Mouse (Mus musculus) intestine, embryonic 16.5 days (tissue): ENCODE results near the gene Sgo2a. TPM values are rescaled to one million over a fixed set of nuclear protein-coding genes. Genes with fewer than 3 reads are reported as not detected.
"Not testable (repeated sequence)": the region's sequence is repeated elsewhere in the genome, so short reads cannot be mapped to it uniquely, and the experiment has no call there.

ENCODE experiments used
- ATAC-seq: fragments of 200-750 bp; cut with Nextera tagmentation; 2 replicates; pipeline ENCODE4 v1.8.0; 2017; ENCODE audit warnings: moderate TSS enrichment, moderate library complexity
- H3K27ac ChIP-seq: fragments of 300-500 bp; sonication (generic); 2 replicates; pipeline ENCODE4 v1.5.1; 2014; ENCODE audit warnings: mild to moderate bottlenecking, low read length
- H3K27me3 ChIP-seq: fragments of 300-500 bp; sonication (generic); replicated peaks from 2 replicates; pipeline ENCODE4 v1.6.1; 2014; ENCODE audit warnings: low read length, control low read depth, mixed read lengths; ENCODE audit not compliant: control insufficient read depth, insufficient read depth
- H3K36me3 ChIP-seq: fragments of 300-500 bp; sonication (generic); 2 replicates; pipeline ENCODE4 v1.6.1; 2014; ENCODE audit warnings: low read length, control low read depth; ENCODE audit not compliant: control insufficient read depth, insufficient read depth
- H3K4me1 ChIP-seq: fragments of 300-500 bp; sonication (generic); 2 replicates; pipeline ENCODE4 v1.6.1; 2014; ENCODE audit warnings: low read length, control low read depth, mixed read lengths; ENCODE audit not compliant: control insufficient read depth, insufficient read depth
- H3K4me2 ChIP-seq: fragments of 300-500 bp; sonication (generic); 2 replicates; pipeline ENCODE4 v1.6.1; 2014; ENCODE audit warnings: low read depth, low read length, control low read depth
- H3K4me3 ChIP-seq: fragments of 300-500 bp; sonication (generic); 2 replicates; pipeline ENCODE4 v1.5.1; 2014; ENCODE audit warnings: mild to moderate bottlenecking, low read length
- H3K9ac ChIP-seq: fragments of 300-500 bp; sonication (generic); 2 replicates; pipeline ENCODE4 v1.6.1; 2014; ENCODE audit warnings: low read depth, low read length
- H3K9me3 ChIP-seq: fragments of 300-500 bp; sonication (generic); 2 replicates; pipeline ENCODE4 v1.6.1; 2016; ENCODE audit warnings: low read length, control low read depth; ENCODE audit not compliant: control insufficient read depth
- WGBS: fragments of 180-500 bp; shearing (Covaris S2); extraction: QIAGEN DNeasy Blood & Tissue Kit; methylation state at CpG from one replicate; pipeline ENCODE4 v1.1.7; 2014; 5-methylcytosine and 5-hydroxymethylcytosine counted together
- polyA plus RNA-seq: library from polyadenylated mRNA; unstranded; fragments of >200 nt; fragmentation: Nextera tagmentation; extraction: Ambion mirVana; gene quantifications from 2 replicates; pipeline ENCODE4 v1.2.1, GENCODE M21; 2015

The Sgo2a gene
- polyA plus RNA-seq, 1 experiment from 2014 or later, result 11.5 TPM

- Histone ChIP-seq H3K27me3 (no peaks in the 10 kb centered on the region), H3K4me3 (peak overlapping the region; percentile 84), H3K4me1 (no peaks in the 10 kb centered on the region; the same call in 1 of the 2 replicates), H3K9me3 (no peaks in the 10 kb centered on the region), H3K9ac (peak overlapping the region; percentile 92), H3K4me2 (peak overlapping the region; percentile 83), H3K36me3 (no peaks in the 10 kb centered on the region), H3K27ac (peak overlapping the region; percentile 73)
- WGBS, result under 1% methylated on average over 65 of the region's 65 CpGs
- peak; percentile 99 for ATAC-seq
These were observed 26.2 kb upstream of the Sgo2a start for GRCm38 (mm10) chr1:57969327-57970271.

- ATAC-seq, result no peak
- H3K9me3 ChIP-seq, result no peaks in the 10 kb centered on the region
- no peak overlapping the region for H3K4me3 ChIP-seq
- H3K27ac ChIP-seq, result no peak overlapping the region
- no peaks in the 10 kb centered on the region; the same call in 1 of the 2 replicates for H3K4me1 ChIP-seq
- H3K27me3 ChIP-seq, result no peaks in the 10 kb centered on the region
- no peak overlapping the region for H3K4me2 ChIP-seq
- no peak overlapping the region for H3K9ac ChIP-seq
- no peaks in the 10 kb centered on the region for H3K36me3 ChIP-seq
- WGBS, result 62% methylated on average over 2 of the region's 2 CpGs
These were observed 24.2 kb upstream of the Sgo2a start for GRCm38 (mm10) chr1:57971588-57971987.

- Histone ChIP-seq H3K4me1 (no peaks in the 10 kb centered on the region), H3K4me2 (no peak overlapping the region), H3K27me3 (no peaks in the 10 kb centered on the region), H3K27ac (no peak overlapping the region), H3K9ac (no peak overlapping the region), H3K4me3 (no peak overlapping the region), H3K36me3 (no peaks in the 10 kb centered on the region), H3K9me3 (no peaks in the 10 kb centered on the region)
- 89% methylated on average over 3 of the region's 3 CpGs for WGBS
- ATAC-seq, result no peak
These were observed 18.9 kb upstream of the Sgo2a start for GRCm38 (mm10) chr1:57976860-57977259.

- no peak overlapping the region for H3K4me2 ChIP-seq
- WGBS, result 66% methylated on average over 6 of the region's 6 CpGs
- H3K27ac ChIP-seq, result no peak overlapping the region
- no peak for ATAC-seq
- H3K9me3 ChIP-seq, result no peaks in the 10 kb centered on the region
- no peak overlapping the region for H3K4me3 ChIP-seq
- H3K36me3 ChIP-seq, result no peaks in the 10 kb centered on the region
- no peaks in the 10 kb centered on the region for H3K27me3 ChIP-seq
- H3K9ac ChIP-seq, result no peak overlapping the region
- H3K4me1 ChIP-seq, result no peaks in the 10 kb centered on the region
These were observed 6.6 kb upstream of the Sgo2a start for GRCm38 (mm10) chr1:57989052-57989600.

- ATAC-seq, result no peak
- Histone ChIP-seq H3K27me3 (no peaks in the 10 kb centered on the region), H3K4me1 (no peaks in the 10 kb centered on the region), H3K27ac (no peak overlapping the region), H3K4me2 (no peak overlapping the region), H3K4me3 (no peak overlapping the region), H3K36me3 (no peaks in the 10 kb centered on the region), H3K9me3 (no peaks in the 10 kb centered on the region), H3K9ac (no peak overlapping the region)
- 86% methylated on average over 2 of the region's 2 CpGs for WGBS
These were observed 4.5 kb upstream of the Sgo2a start for GRCm38 (mm10) chr1:57991277-57991676.

GRCm38 (mm10) chr1:57996133-57996615 is 403 bp downstream of the Sgo2a start:
- H3K9ac ChIP-seq, result peak overlapping the region; percentile 85
- peaks cover 15% of the 10 kb centered on the region for H3K4me1 ChIP-seq
- no peaks in the 10 kb centered on the region for H3K9me3 ChIP-seq
- 0% methylated on average over 29 of the region's 29 CpGs for WGBS
- peak overlapping the region; percentile 86 for H3K4me2 ChIP-seq
- peak overlapping the region; percentile 92 for H3K4me3 ChIP-seq
- H3K36me3 ChIP-seq, result no peaks in the 10 kb centered on the region
- no peaks in the 10 kb centered on the region for H3K27me3 ChIP-seq
- peak overlapping the region; percentile 79 for H3K27ac ChIP-seq
- ATAC-seq, result peak; percentile 83

- Histone ChIP-seq H3K4me1 (peaks cover 15% of the 10 kb centered on the region), H3K4me2 (no peak overlapping the region), H3K27me3 (no peaks in the 10 kb centered on the region), H3K36me3 (no peaks in the 10 kb centered on the region), H3K9me3 (no peaks in the 10 kb centered on the region), H3K4me3 (no peak overlapping the region), H3K9ac (no peak overlapping the region), H3K27ac (peak overlapping the region; percentile 48; the same call in 1 of the 2 replicates)
- WGBS, result 82% methylated on average over 3 of the region's 3 CpGs
- peak; percentile 39; the same call in 1 of the 2 replicates for ATAC-seq
These were observed 2.4 kb downstream of the Sgo2a start for GRCm38 (mm10) chr1:57998146-57998545.

- not testable (repeated sequence) for ATAC-seq, H3K4me2 ChIP-seq, H3K36me3 ChIP-seq, H3K27ac ChIP-seq, H3K4me1 ChIP-seq, H3K9ac ChIP-seq, H3K4me3 ChIP-seq, H3K27me3 ChIP-seq, H3K9me3 ChIP-seq
- 96% methylated on average over 7 of the region's 7 CpGs for WGBS
These were observed 10.6 kb downstream of the Sgo2a start for GRCm38 (mm10) chr1:58006388-58006787.

GRCm38 (mm10) chr1:58018856-58019255 is 23.1 kb downstream of the Sgo2a start, which contains the start of gene Kctd18:
Gene Kctd18 (minus strand): TSS chr1:58018956.
- no peaks in the 10 kb centered on the region for H3K4me1 ChIP-seq
- peaks cover 13% of the 10 kb centered on the region for H3K36me3 ChIP-seq
- no peak within 1 kb of the TSS for H3K9ac ChIP-seq
- no peak within 1 kb of the TSS for H3K4me3 ChIP-seq
- H3K27me3 ChIP-seq, result no peaks in the 10 kb centered on the region
- no peak for ATAC-seq
- no peak within 1 kb of the TSS for H3K4me2 ChIP-seq
- no peak within 1 kb of the TSS for H3K27ac ChIP-seq
- no peaks in the 10 kb centered on the region for H3K9me3 ChIP-seq
- 94% methylated on average over 7 of the region's 7 CpGs for WGBS
